Mouse (Mus musculus): ENCODE measurements around the gene 3110082J24Rik. TPM values are rescaled to one million over a fixed set of nuclear protein-coding genes. Genes with fewer than 3 reads are reported as not detected.

The 3110082J24Rik gene
- polyA plus RNA-seq, 1 experiment from 2014 or later = 5.8 TPM

- peak overlapping the region; percentile 69 for H3K9ac ChIP-seq
- peak; percentile 86 for ATAC-seq (ENCODE audit: low read depth)
Measured at GRCm38 (mm10) chr5:30113881-30114760, 8.2 kb upstream of the 3110082J24Rik start.

GRCm38 (mm10) chr5:30112533-30113068 lies 6.7 kb upstream of the 3110082J24Rik start:
- Histone ChIP-seq H3K4me1 (replicated peaks) (peaks cover 62% of the 10 kb centered on the region), H3K27ac (replicated peaks) (no peak overlapping the region), H3K4me3 (no peak overlapping the region), H3K9me3 (no peaks in the 10 kb centered on the region), H3K9ac (no peak overlapping the region), H3K27me3 (peaks cover 33% of the 10 kb centered on the region), H3K36me3 (peaks cover 24% of the 10 kb centered on the region), H3K4me2 (no peak overlapping the region)
- no peak for ATAC-seq (ENCODE audit: low read depth)
- 80% methylated on average over 3 of the region's 3 CpGs for whole genome bisulfite sequencing

More at GRCm38 (mm10) chr5:30113881-30114760, 8.2 kb upstream of the 3110082J24Rik start:
- Histone ChIP-seq H3K4me2 (peak overlapping the region; percentile 75), H3K9me3 (no peaks in the 10 kb centered on the region), H3K36me3 (peaks cover 39% of the 10 kb centered on the region), H3K27me3 (peaks cover 33% of the 10 kb centered on the region), H3K27ac (replicated peaks) (no peak overlapping the region), H3K4me1 (replicated peaks) (peaks cover 48% of the 10 kb centered on the region), H3K4me3 (peak overlapping the region; percentile 50)
- WGBS = 2% methylated on average over 103 of the region's 103 CpGs

GRCm38 (mm10) chr5:30111771-30112170 lies 5.9 kb upstream of the 3110082J24Rik start:
- H3K4me2 ChIP-seq = peak overlapping the region; percentile 48
- H3K27me3 ChIP-seq = peaks cover 33% of the 10 kb centered on the region
- H3K9ac ChIP-seq = peak overlapping the region; percentile 57; the same call in 1 of the 2 replicates
- H3K9me3 ChIP-seq = no peaks in the 10 kb centered on the region
- 61% methylated on average over 3 of the region's 3 CpGs for WGBS
- no peak for ATAC-seq (ENCODE audit: low read depth)
- H3K4me1 ChIP-seq (replicated peaks) = peaks cover 70% of the 10 kb centered on the region
- peaks cover 16% of the 10 kb centered on the region for H3K36me3 ChIP-seq
- 0 out of 2 replicates have a peak overlapping the region, but pooled peaks have one; percentile 18 for H3K4me3 ChIP-seq
- H3K27ac ChIP-seq (replicated peaks) = 0 out of 2 replicates have a peak overlapping the region, but pooled peaks have one; percentile 33

- 2% methylated on average over 18 of the region's 18 CpGs for WGBS
- H3K9ac ChIP-seq = peak overlapping the region; percentile 57
- H3K36me3 ChIP-seq = peaks cover 10% of the 10 kb centered on the region
Measured at GRCm38 (mm10) chr5:30111126-30111525, 5.2 kb upstream of the 3110082J24Rik start.

GRCm38 (mm10) chr5:30110371-30111060 lies 4.6 kb upstream of the 3110082J24Rik start:
- Histone ChIP-seq H3K4me2 (peak overlapping the region; percentile 48), H3K4me1 (replicated peaks) (peaks cover 83% of the 10 kb centered on the region), H3K9me3 (no peaks in the 10 kb centered on the region), H3K9ac (peak overlapping the region; percentile 57), H3K27me3 (peaks cover 29% of the 10 kb centered on the region), H3K36me3 (peaks cover 8% of the 10 kb centered on the region; the same call in 1 of the 2 replicates), H3K4me3 (peak overlapping the region; percentile 18; the same call in 1 of the 2 replicates), H3K27ac (replicated peaks) (peak overlapping the region; percentile 77)
- ATAC-seq (ENCODE audit: low read depth) = no peak
- WGBS = 4% methylated on average over 22 of the region's 22 CpGs

More at GRCm38 (mm10) chr5:30111126-30111525, 5.2 kb upstream of the 3110082J24Rik start:
- H3K4me1 ChIP-seq (replicated peaks) = peaks cover 77% of the 10 kb centered on the region
- peaks cover 33% of the 10 kb centered on the region for H3K27me3 ChIP-seq
- H3K4me2 ChIP-seq = peak overlapping the region; percentile 48
- peak overlapping the region; percentile 77 for H3K27ac ChIP-seq (replicated peaks)
- H3K4me3 ChIP-seq = peak overlapping the region; percentile 18; the same call in 1 of the 2 replicates
- ATAC-seq (ENCODE audit: low read depth) = peak; percentile 16; the same call in 1 of the 2 replicates
- H3K9me3 ChIP-seq = no peaks in the 10 kb centered on the region

GRCm38 (mm10) chr5:30109899-30110298 lies 4.0 kb upstream of the 3110082J24Rik start:
- Histone ChIP-seq H3K9me3 (no peaks in the 10 kb centered on the region), H3K27me3 (peaks cover 27% of the 10 kb centered on the region), H3K4me1 (replicated peaks) (peaks cover 88% of the 10 kb centered on the region), H3K36me3 (peaks cover 8% of the 10 kb centered on the region; the same call in 1 of the 2 replicates), H3K4me2 (peak overlapping the region; percentile 48), H3K9ac (peak overlapping the region; percentile 57; the same call in 1 of the 2 replicates), H3K27ac (replicated peaks) (peak overlapping the region; percentile 77), H3K4me3 (no peak overlapping the region)
- 38% methylated on average over 2 of the region's 2 CpGs for WGBS
- ATAC-seq (ENCODE audit: low read depth) = no peak

- Histone ChIP-seq H3K4me2 (peak overlapping the region; percentile 91), H3K4me1 (replicated peaks) (peaks cover 78% of the 10 kb centered on the region), H3K9me3 (no peaks in the 10 kb centered on the region), H3K9ac (peak overlapping the region; percentile 86), H3K36me3 (peaks cover 8% of the 10 kb centered on the region; the same call in 1 of the 2 replicates), H3K27me3 (peaks cover 27% of the 10 kb centered on the region), H3K4me3 (peak overlapping the region; percentile 73), H3K27ac (replicated peaks) (peak overlapping the region; percentile 93)
- 60% methylated on average over 6 of the region's 6 CpGs for WGBS
- no peak for ATAC-seq (ENCODE audit: low read depth)
Measured at GRCm38 (mm10) chr5:30108233-30108632, 2.3 kb upstream of the 3110082J24Rik start.

GRCm38 (mm10) chr5:30107611-30108041 lies 1.7 kb upstream of the 3110082J24Rik start:
- Histone ChIP-seq H3K9me3 (no peaks in the 10 kb centered on the region), H3K9ac (peak overlapping the region; percentile 86), H3K36me3 (peaks cover 4% of the 10 kb centered on the region; the same call in 1 of the 2 replicates), H3K4me2 (peak overlapping the region; percentile 91), H3K27ac (replicated peaks) (peak overlapping the region; percentile 93), H3K4me1 (replicated peaks) (peaks cover 78% of the 10 kb centered on the region), H3K4me3 (peak overlapping the region; percentile 73), H3K27me3 (peaks cover 23% of the 10 kb centered on the region)
- ATAC-seq (ENCODE audit: low read depth) = peak; percentile 21
- WGBS = 2% methylated on average over 5 of the region's 5 CpGs

- peaks cover 77% of the 10 kb centered on the region for H3K4me1 ChIP-seq (replicated peaks)
- ATAC-seq (ENCODE audit: low read depth) = peak; percentile 51
- peak overlapping the region; percentile 91 for H3K4me2 ChIP-seq
- no peaks in the 10 kb centered on the region; the same call in 1 of the 2 replicates for H3K36me3 ChIP-seq
- H3K27ac ChIP-seq (replicated peaks) = peak overlapping the region; percentile 93
- peak overlapping the region; percentile 73 for H3K4me3 ChIP-seq
- peaks cover 19% of the 10 kb centered on the region for H3K27me3 ChIP-seq
- WGBS = 0% methylated on average over 7 of the region's 7 CpGs
- H3K9me3 ChIP-seq = no peaks in the 10 kb centered on the region
- peak overlapping the region; percentile 86 for H3K9ac ChIP-seq
Measured at GRCm38 (mm10) chr5:30107186-30107585, 1.3 kb upstream of the 3110082J24Rik start.

GRCm38 (mm10) chr5:30106756-30107155 lies 870 bp upstream of the 3110082J24Rik start:
- H3K4me3 ChIP-seq = peak overlapping the region; percentile 73
- peaks cover 73% of the 10 kb centered on the region for H3K4me1 ChIP-seq (replicated peaks)
- peak overlapping the region; percentile 93 for H3K27ac ChIP-seq (replicated peaks)
- H3K9ac ChIP-seq = peak overlapping the region; percentile 86
- H3K9me3 ChIP-seq = no peaks in the 10 kb centered on the region
- peak overlapping the region; percentile 91 for H3K4me2 ChIP-seq
- 3% methylated on average over 2 of the region's 2 CpGs for WGBS
- ATAC-seq (ENCODE audit: low read depth) = peak; percentile 0; the same call in 1 of the 2 replicates
- H3K27me3 ChIP-seq = peaks cover 15% of the 10 kb centered on the region
- no peaks in the 10 kb centered on the region for H3K36me3 ChIP-seq

GRCm38 (mm10) chr5:30104841-30105667 lies 832 bp downstream of the 3110082J24Rik start, which contains the start of gene Garem2:
Garem2 (plus strand) TSS chr5:30105161.
- Histone ChIP-seq H3K4me2 (peak within 1 kb of the TSS; percentile 91), H3K36me3 (no peaks in the 10 kb centered on the region), H3K9ac (peak within 1 kb of the TSS; percentile 86), H3K27ac (replicated peaks) (peak within 1 kb of the TSS; percentile 93), H3K4me3 (peak within 1 kb of the TSS; percentile 73), H3K9me3 (no peaks in the 10 kb centered on the region), H3K4me1 (replicated peaks) (peaks cover 56% of the 10 kb centered on the region), H3K27me3 (peaks cover 12% of the 10 kb centered on the region)
- under 1% methylated on average over 64 of the region's 65 CpGs for WGBS
- ATAC-seq (ENCODE audit: low read depth) = peak; percentile 37
